Mouse (Mus musculus) regulatory T cell (primary cell): Measurements from ENCODE around the gene AI597479.

ENCODE experiments used
- in situ Hi-C: fragments of 300-600 bp; cut with MboI, MseI; formaldehyde crosslinking; loops from one replicate; pipeline ENCODE4 v1.15.1; 2025; ENCODE audit warnings: high pct_unique_total_duplicates

The AI597479 gene

GRCm38 (mm10) chr1:43098031-43098984 lies at the start of gene AI597479, which contains the start of gene Tgfbrap1:
Gene AI597479, plus strand, starts transcription at chr1:43098710.
Gene Tgfbrap1, minus strand, starts transcription at chr1:43098637.
- in situ Hi-C loops: no loop called here

- in situ Hi-C loops: no loop called here
Measured at GRCm38 (mm10) chr1:43051903-43052302, 46.6 kb upstream of the AI597479 start.

GRCm38 (mm10) chr1:43065615-43066310 lies 32.7 kb upstream of the AI597479 start:
- in situ Hi-C loops: no loop called here

- in situ Hi-C loops: no loop called here
Measured at GRCm38 (mm10) chr1:43066573-43066972, 31.9 kb upstream of the AI597479 start.

GRCm38 (mm10) chr1:43067551-43067950 lies 31.0 kb upstream of the AI597479 start:
- in situ Hi-C loops: no loop called here

- in situ Hi-C loops: no loop called here
Measured at GRCm38 (mm10) chr1:43070726-43071125, 27.8 kb upstream of the AI597479 start.

- in situ Hi-C loops: no loop called here
Measured at GRCm38 (mm10) chr1:43072028-43072427, 26.5 kb upstream of the AI597479 start.

GRCm38 (mm10) chr1:43072561-43072960 lies 25.9 kb upstream of the AI597479 start:
- in situ Hi-C loops: no loop called here

- in situ Hi-C loops: no loop called here
Measured at GRCm38 (mm10) chr1:43074791-43075190, 23.7 kb upstream of the AI597479 start.

GRCm38 (mm10) chr1:43078124-43078523 lies 20.4 kb upstream of the AI597479 start:
- in situ Hi-C loops: no loop called here

GRCm38 (mm10) chr1:43082946-43083345 lies 15.6 kb upstream of the AI597479 start:
- in situ Hi-C loops: no loop called here

GRCm38 (mm10) chr1:43090418-43090817 lies 8.1 kb upstream of the AI597479 start:
- in situ Hi-C loops: no loop called here

- in situ Hi-C loops: no loop called here
Measured at GRCm38 (mm10) chr1:43091306-43092055, 7.0 kb upstream of the AI597479 start.

- in situ Hi-C loops: no loop called here
Measured at GRCm38 (mm10) chr1:43092056-43093015, 6.2 kb upstream of the AI597479 start.

- in situ Hi-C loops: no loop called here
Measured at GRCm38 (mm10) chr1:43094206-43094605, 4.3 kb upstream of the AI597479 start.

GRCm38 (mm10) chr1:43108729-43109128 lies 10.2 kb downstream of the AI597479 start:
- in situ Hi-C loops: loop anchor here (5.0 to 10.0 kb wide), 2 partner anchors 196 to 414 kb away; partner anchors contain the start of gene Pou3f3

- in situ Hi-C loops: no loop called here
Measured at GRCm38 (mm10) chr1:43110556-43110955, 12.0 kb downstream of the AI597479 start.

GRCm38 (mm10) chr1:43112882-43113281 lies 14.4 kb downstream of the AI597479 start:
- in situ Hi-C loops: no loop called here

GRCm38 (mm10) chr1:43117435-43117834 lies 18.9 kb downstream of the AI597479 start:
- in situ Hi-C loops: no loop called here

GRCm38 (mm10) chr1:43120950-43121349 lies 22.4 kb downstream of the AI597479 start:
- in situ Hi-C loops: no loop called here

GRCm38 (mm10) chr1:43122616-43123015 lies 24.1 kb downstream of the AI597479 start:
- in situ Hi-C loops: no loop called here
